29 mouse cellular contexts compared by ENCODE assay signal in genomic region chr12:75721006-75721405, GRCm38 (mm10). TPM values are rescaled to one million over a fixed set of nuclear protein-coding genes. Genes with fewer than 3 reads are reported as not detected.
DNase-seq lines count a peak whose midpoint lies in the region; ATAC-seq and TF ChIP-seq lines count a peak whose summit lies in the region.
"Had no signal": no experiment of that assay in that cellular context is flagged by ENCODE, and none has a peak within 500 bp of the region (broad histone marks: within the 10 kb centered on the region; RNA-seq: fewer than 3 reads in every experiment).

No protein-coding gene starts in this region.

- no peak for TF ChIP-seq CTCF in kidney, adult 2 months (conservative IDR thresholded peaks at IDR 0.05; ENCODE audit: insufficient read depth, insufficient read length, low read depth, low read length)
- no peak for TF ChIP-seq CTCF in midbrain, postnatal 0 days (IDR thresholded peaks at IDR 0.05)

- no peak for DNase-seq in heart, embryonic 10.5 days (ENCODE audit: low spot score)
- no peak for DNase-seq in heart, adult 9 months (ENCODE audit: low spot score in 2 of 2)
- peak; percentile 49 for DNase-seq in kidney, adult 2 months
- peak; percentile 73 for DNase-seq in midbrain, embryonic 11.5 days (ENCODE audit: low spot score, missing footprints)
- no peak for DNase-seq in midbrain, postnatal 0 days (ENCODE audit: low spot score)
- DNase-seq in brain, adult 2 months (ENCODE audit: low read depth, low spot score): peak; percentile 65
- DNase-seq in embryo, embryonic 9.5 days (ENCODE audit: extremely low spot score): no peak
- DNase-seq: adrenal gland, adult 8-10 months; adrenal gland, postnatal 25 days; B cell, adult 2 months; cerebellum, adult 11 months; cerebellum, adult 9-11 months; cerebellum, postnatal 25 days; gastrocnemius, adult 2 months; gastrocnemius, postnatal 14 days; kidney, adult 18-20 months had no signal

- H3K27ac ChIP-seq in heart, embryonic 10.5 days: peak overlapping the region; percentile 39; the same call in 1 of the 2 replicates
- peak overlapping the region; percentile 9; the same call in 1 of the 2 replicates for H3K27ac ChIP-seq in kidney, adult 2 months (ENCODE audit: insufficient read depth, low read depth, low read length)
- no peak overlapping the region for H3K27ac ChIP-seq in kidney, embryonic 15.5 days
- no peak overlapping the region for H3K27ac ChIP-seq in midbrain, embryonic 11.5 days (ENCODE audit: low read depth, low read length)
- no peak overlapping the region for H3K27ac ChIP-seq in midbrain, postnatal 0 days (ENCODE audit: low read depth, low read length)
- H3K27ac ChIP-seq: embryonic facial prominence, embryonic 10.5 days; embryonic facial prominence, embryonic 13.5 days; forebrain, embryonic 12.5 days; forebrain, embryonic 15.5 days; gastrocnemius, adult 2 months; hindbrain, embryonic 14.5 days; hindbrain, postnatal 0 days had no signal

- H3K4me2 ChIP-seq in kidney, embryonic 15.5 days: no peak overlapping the region
- no peak overlapping the region for H3K4me2 ChIP-seq in midbrain, embryonic 11.5 days
- H3K4me2 ChIP-seq in midbrain, postnatal 0 days (ENCODE audit: low read depth, low read length, poor library complexity, severe bottlenecking): no peak overlapping the region
- H3K4me2 ChIP-seq: embryonic facial prominence, embryonic 13.5 days; forebrain, embryonic 12.5 days; forebrain, embryonic 15.5 days; hindbrain, embryonic 14.5 days had no signal

- H3K27me3 ChIP-seq in heart, embryonic 10.5 days (ENCODE audit: insufficient read depth, poor library complexity, severe bottlenecking): no peaks in the 10 kb centered on the region
- no peaks in the 10 kb centered on the region for H3K27me3 ChIP-seq in kidney, adult 2 months (replicated peaks; ENCODE audit: control insufficient read depth, insufficient read depth, low read length)
- H3K27me3 ChIP-seq in kidney, embryonic 15.5 days: no peaks in the 10 kb centered on the region
- no peaks in the 10 kb centered on the region for H3K27me3 ChIP-seq in midbrain, embryonic 11.5 days (ENCODE audit: control insufficient read depth, insufficient read depth, low read length)
- H3K27me3 ChIP-seq in midbrain, postnatal 0 days (ENCODE audit: insufficient read depth, low read length): no peaks in the 10 kb centered on the region
- H3K27me3 ChIP-seq: CH12.LX; embryonic facial prominence, embryonic 13.5 days; forebrain, embryonic 12.5 days; forebrain, embryonic 15.5 days; Patski had no signal

- peaks cover 22% of the 10 kb centered on the region for H3K36me3 ChIP-seq in heart, embryonic 10.5 days
- H3K36me3 ChIP-seq in kidney, adult 2 months (ENCODE audit: control insufficient read depth, insufficient read depth, low read length): peaks cover 3% of the 10 kb centered on the region; the same call in 1 of the 2 replicates
- peaks cover 11% of the 10 kb centered on the region; the same call in 1 of the 2 replicates for H3K36me3 ChIP-seq in kidney, embryonic 15.5 days
- H3K36me3 ChIP-seq in midbrain, embryonic 11.5 days (ENCODE audit: control insufficient read depth, insufficient read depth, low read length): no peaks in the 10 kb centered on the region
- peaks cover 9% of the 10 kb centered on the region; the same call in 1 of the 2 replicates for H3K36me3 ChIP-seq in midbrain, postnatal 0 days (ENCODE audit: insufficient read depth, low read length)
- H3K36me3 ChIP-seq: forebrain, embryonic 12.5 days had no signal

- H3K4me1 ChIP-seq in heart, embryonic 10.5 days: peaks cover 12% of the 10 kb centered on the region; the same call in 1 of the 2 replicates
- peaks cover 7% of the 10 kb centered on the region; the same call in 1 of the 2 replicates for H3K4me1 ChIP-seq in kidney, adult 2 months (ENCODE audit: control insufficient read depth, insufficient read depth, low read length)
- peaks cover 8% of the 10 kb centered on the region; the same call in 1 of the 2 replicates for H3K4me1 ChIP-seq in kidney, embryonic 15.5 days
- peaks cover 3% of the 10 kb centered on the region; the same call in 1 of the 2 replicates for H3K4me1 ChIP-seq in midbrain, embryonic 11.5 days (ENCODE audit: control insufficient read depth, insufficient read depth, low read length)
- H3K4me1 ChIP-seq in midbrain, postnatal 0 days (ENCODE audit: insufficient read depth, low read length): no peaks in the 10 kb centered on the region
- H3K4me1 ChIP-seq: embryonic facial prominence, embryonic 13.5 days; forebrain, embryonic 15.5 days had no signal

- no peak overlapping the region for H3K9ac ChIP-seq in kidney, embryonic 15.5 days
- H3K9ac ChIP-seq in midbrain, embryonic 11.5 days (ENCODE audit: low read length): no peak overlapping the region
- no peak overlapping the region for H3K9ac ChIP-seq in midbrain, postnatal 0 days (replicated peaks; ENCODE audit: low read length, poor library complexity, severe bottlenecking)
- H3K9ac ChIP-seq: embryonic facial prominence, embryonic 13.5 days; forebrain, embryonic 12.5 days; forebrain, embryonic 15.5 days; hindbrain, embryonic 14.5 days had no signal

- H3K4me3 ChIP-seq in heart, embryonic 10.5 days: no peak overlapping the region
- H3K4me3 ChIP-seq in kidney, adult 2 months (ENCODE audit: insufficient read depth, low read depth, low read length): no peak overlapping the region
- no peak overlapping the region for H3K4me3 ChIP-seq in kidney, embryonic 15.5 days (replicated peaks)
- no peak overlapping the region for H3K4me3 ChIP-seq in midbrain, embryonic 11.5 days (ENCODE audit: low read depth, low read length)
- no peak overlapping the region for H3K4me3 ChIP-seq in midbrain, postnatal 0 days (ENCODE audit: low read depth, low read length)
- H3K4me3 ChIP-seq: embryonic facial prominence, embryonic 10.5 days; embryonic facial prominence, embryonic 13.5 days; erythroblast, embryonic 14.5 days; forebrain, embryonic 12.5 days; forebrain, embryonic 15.5 days; gastrocnemius, adult 2 months had no signal

- no peak for TF ChIP-seq POLR2A in kidney, adult 2 months (IDR thresholded peaks at IDR 0.05; ENCODE audit: low read depth, low read length)

- 52% methylated on average over 9 of the region's 9 CpGs for WGBS in heart, embryonic 10.5 days
- 48% methylated on average over 9 of the region's 9 CpGs for WGBS in kidney, adult 2 months
- 63% methylated on average over 9 of the region's 9 CpGs for WGBS in kidney, embryonic 15.5 days
- 79% methylated on average over 9 of the region's 9 CpGs for WGBS in midbrain, embryonic 11.5 days
- WGBS in midbrain, postnatal 0 days: 71% methylated on average over 9 of the region's 9 CpGs

- no peaks in the 10 kb centered on the region for H3K9me3 ChIP-seq in heart, embryonic 10.5 days
- H3K9me3 ChIP-seq in kidney, embryonic 15.5 days (replicated peaks): no peaks in the 10 kb centered on the region
- H3K9me3 ChIP-seq in midbrain, embryonic 11.5 days (ENCODE audit: control insufficient read depth, low read length): no peaks in the 10 kb centered on the region
- H3K9me3 ChIP-seq in midbrain, postnatal 0 days (ENCODE audit: low read length): no peaks in the 10 kb centered on the region
- H3K9me3 ChIP-seq: embryonic facial prominence, embryonic 10.5 days; embryonic facial prominence, embryonic 13.5 days; forebrain, embryonic 12.5 days; forebrain, embryonic 15.5 days; G1E had no signal

- ATAC-seq in kidney, embryonic 15.5 days (replicated peaks; ENCODE audit: low FRiP score): no peak
- ATAC-seq in midbrain, embryonic 11.5 days (ENCODE audit: low FRiP score): no peak
- ATAC-seq in midbrain, postnatal 0 days (ENCODE audit: low FRiP score): no peak
- ATAC-seq: activated CD4-positive, CD25-positive, alpha-beta regulatory T cell, adult 4 months; forebrain, embryonic 15.5 days; hindbrain, postnatal 0 days; inflammation-experienced regulatory T-cells, adult 6 months; Patski had no signal

RNA-seq across cellular contexts. Expression of gene Sgpp1, which starts 14.5 kb away (rescaled TPM):
- 13.5 and 15.5 TPM in 2 replicates for polyA plus RNA-seq in heart, embryonic 10.5 days (2016; fragmentation: Nextera tagmentation; extraction: Ambion mirVana)
- 77.7 and 78.3 TPM in 2 replicates for polyA plus RNA-seq in kidney, adult 2 months (2012; rRNA removed)
- 14.1 and 14.3 TPM in 2 replicates for polyA plus RNA-seq in kidney, embryonic 15.5 days (2015; fragmentation: Nextera tagmentation; extraction: Ambion mirVana)
- polyA plus RNA-seq in midbrain, embryonic 11.5 days (2014; fragmentation: Nextera tagmentation; extraction: Ambion mirVana): 10.0 and 10.2 TPM in 2 replicates
- 35.9 and 36.2 TPM in 2 replicates for total RNA-seq in midbrain, postnatal 0 days (2014; rRNA removed)
- 14.7 and 15.2 TPM in 2 replicates for polyA plus RNA-seq in midbrain, postnatal 0 days (2015; fragmentation: Nextera tagmentation; extraction: Ambion mirVana)

RNA-seq across cellular contexts. Expression of gene Wdr89, which starts 51.7 kb away (rescaled TPM):
- polyA plus RNA-seq in heart, embryonic 10.5 days (2016; fragmentation: Nextera tagmentation; extraction: Ambion mirVana): 11.8 and 13.1 TPM in 2 replicates
- polyA plus RNA-seq in kidney, adult 2 months (2012; rRNA removed): 2.5 and 3.8 TPM in 2 replicates
- polyA plus RNA-seq in kidney, embryonic 15.5 days (2015; fragmentation: Nextera tagmentation; extraction: Ambion mirVana): 13.2 and 15.4 TPM in 2 replicates
- 10.5 and 11.1 TPM in 2 replicates for polyA plus RNA-seq in midbrain, embryonic 11.5 days (2014; fragmentation: Nextera tagmentation; extraction: Ambion mirVana)
- 3.3 and 3.5 TPM in 2 replicates for total RNA-seq in midbrain, postnatal 0 days (2014; rRNA removed)
- 2.9 and 3.5 TPM in 2 replicates for polyA plus RNA-seq in midbrain, postnatal 0 days (2015; fragmentation: Nextera tagmentation; extraction: Ambion mirVana)

Comparison
In these comparisons a context has a peak if more than half of its experiments do, and no peak if none do; other contexts are left out.
1. DNase-seq: peak in kidney, adult 2 months (single experiment), midbrain, embryonic 11.5 days (single experiment) and brain, adult 2 months (single experiment); none in heart, embryonic 10.5 days (single experiment), heart, adult 9 months (0 of 2), midbrain, postnatal 0 days (single experiment) and embryo, embryonic 9.5 days (single experiment).
2. H3K27ac ChIP-seq: peak in heart, embryonic 10.5 days (single experiment) and kidney, adult 2 months (single experiment); none in kidney, embryonic 15.5 days (single experiment), midbrain, embryonic 11.5 days (single experiment) and midbrain, postnatal 0 days (single experiment).